Mouse (Mus musculus): ENCODE measurements around the gene Pcgf3. TPM values are rescaled to one million over a fixed set of nuclear protein-coding genes. Genes with fewer than 3 reads are reported as not detected.

The Pcgf3 gene
- polyA plus RNA-seq (2014; fragmentation: Nextera tagmentation; extraction: Ambion mirVana) = 35.2 and 36.2 TPM in 2 replicates

DNA sequence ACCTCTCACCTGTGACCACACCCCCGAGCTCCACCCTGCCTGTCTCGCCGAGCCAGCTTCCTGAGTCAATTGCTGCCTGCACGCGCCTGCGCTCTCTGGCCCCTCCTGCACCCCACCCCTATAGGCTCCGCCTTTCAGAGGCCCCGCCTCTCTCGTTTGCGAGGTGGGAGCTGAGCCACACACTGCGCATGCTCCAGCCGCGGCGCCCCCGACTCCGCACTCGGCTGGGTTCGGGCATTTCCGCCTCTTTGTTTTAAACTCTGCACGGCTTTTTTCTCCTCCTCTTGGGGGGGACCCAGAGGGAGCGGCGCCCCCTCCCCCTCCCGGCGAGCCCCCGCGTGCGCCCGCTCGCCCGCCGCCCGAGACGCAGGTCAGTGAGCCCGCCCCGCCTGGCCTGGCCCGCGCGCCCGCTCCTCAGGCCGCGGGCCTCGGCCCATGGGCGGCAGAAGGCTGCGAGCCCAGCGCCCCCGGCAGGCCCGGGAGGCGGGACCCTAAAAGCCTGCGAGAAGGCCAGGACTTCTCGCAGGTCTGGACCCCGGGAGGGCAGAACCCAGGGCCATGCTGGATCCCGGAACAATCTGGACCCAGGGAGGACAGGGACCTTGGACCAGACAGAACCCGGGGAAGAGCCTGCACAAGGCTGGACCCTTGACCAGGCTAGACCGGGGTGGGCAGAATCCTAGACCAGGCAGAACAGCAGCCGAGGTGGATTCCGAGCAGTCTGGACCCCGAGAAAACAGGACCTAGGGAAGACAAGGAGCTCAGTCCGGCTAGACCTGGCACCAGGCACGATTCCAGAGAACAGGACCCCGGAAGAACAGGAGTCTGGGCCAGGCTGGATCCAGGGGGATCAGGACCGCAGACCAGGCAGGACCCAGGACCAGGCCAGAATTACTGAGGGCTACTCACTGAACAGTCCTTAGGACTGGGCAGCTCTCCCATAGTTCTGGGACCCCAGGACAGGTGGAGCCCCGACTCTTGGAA is at the start of gene Pcgf3:
Pcgf3 (plus strand) TSS at position 151 of the 984 bp plus-strand sequence.
- WGBS = under 1% methylated on average over 62 of the region's 62 CpGs
- Histone ChIP-seq H3K36me3 (ENCODE audit: control insufficient read depth, insufficient read depth, low read length) (no peaks in the 10 kb centered on the region), H3K9ac (ENCODE audit: low read length) (peak within 1 kb of the TSS; percentile 99), H3K4me2 (ENCODE audit: low read depth) (peak within 1 kb of the TSS; percentile 80), H3K4me3 (ENCODE audit: low read depth, low read length) (peak within 1 kb of the TSS; percentile 84), H3K4me1 (ENCODE audit: control insufficient read depth, insufficient read depth, low read length) (peaks cover 25% of the 10 kb centered on the region), H3K27ac (ENCODE audit: low read depth, low read length) (peak within 1 kb of the TSS; percentile 80), H3K27me3 (ENCODE audit: control insufficient read depth, insufficient read depth, low read length) (no peaks in the 10 kb centered on the region), H3K9me3 (ENCODE audit: control insufficient read depth, low read length) (no peaks in the 10 kb centered on the region)
- peak; percentile 97 for DNase-seq (ENCODE audit: low spot score)
- peak; percentile 96 for ATAC-seq (ENCODE audit: insufficient read depth, low FRiP score, low TSS enrichment)

DNA sequence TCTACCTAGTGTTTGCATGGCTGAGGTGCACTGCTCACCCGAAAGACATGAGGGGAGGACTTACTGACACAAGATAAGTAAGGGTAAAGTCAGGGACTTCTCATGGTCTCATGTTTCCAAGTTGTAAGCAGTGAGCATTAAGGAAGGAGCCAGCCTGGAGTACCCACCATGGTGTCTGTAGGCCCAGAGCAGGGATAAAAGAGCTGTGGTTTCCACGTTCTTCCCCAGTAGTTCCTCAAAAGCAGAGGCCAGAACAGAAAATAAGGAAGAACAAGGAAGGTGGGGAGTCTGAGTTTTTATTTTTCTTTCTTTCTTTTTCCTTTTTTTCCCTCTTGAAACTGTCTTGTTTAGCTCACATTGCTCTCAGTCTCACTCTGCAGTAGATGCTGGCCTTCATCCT is 46.3 kb upstream of the Pcgf3 start:
- DNase-seq (ENCODE audit: low spot score) (no peak), ATAC-seq (ENCODE audit: insufficient read depth, low FRiP score, low TSS enrichment) (no peak)
- H3K27me3 ChIP-seq (ENCODE audit: control insufficient read depth, insufficient read depth, low read length) = no peaks in the 10 kb centered on the region
- no peaks in the 10 kb centered on the region for H3K36me3 ChIP-seq (ENCODE audit: control insufficient read depth, insufficient read depth, low read length)
- H3K27ac ChIP-seq (ENCODE audit: low read depth, low read length) = no peak overlapping the region
- 70% methylated on average over 2 of the region's 2 CpGs for WGBS
- no peak overlapping the region for H3K4me2 ChIP-seq (ENCODE audit: low read depth)
- no peak overlapping the region for H3K9ac ChIP-seq (ENCODE audit: low read length)
- no peak overlapping the region for H3K4me3 ChIP-seq (ENCODE audit: low read depth, low read length)
- H3K9me3 ChIP-seq (ENCODE audit: control insufficient read depth, low read length) = no peaks in the 10 kb centered on the region
- H3K4me1 ChIP-seq (ENCODE audit: control insufficient read depth, insufficient read depth, low read length) = no peaks in the 10 kb centered on the region

GRCm38 (mm10) chr5:108422741-108423140 is 38.3 kb upstream of the Pcgf3 start:
- H3K4me3 ChIP-seq (ENCODE audit: low read depth, low read length) = no peak overlapping the region
- no peak overlapping the region for H3K27ac ChIP-seq (ENCODE audit: low read depth, low read length)
- H3K4me1 ChIP-seq (ENCODE audit: control insufficient read depth, insufficient read depth, low read length) = no peaks in the 10 kb centered on the region
- DNase-seq (ENCODE audit: low spot score) (no peak), ATAC-seq (ENCODE audit: insufficient read depth, low FRiP score, low TSS enrichment) (no peak)
- H3K4me2 ChIP-seq (ENCODE audit: low read depth) = no peak overlapping the region
- H3K9me3 ChIP-seq (ENCODE audit: control insufficient read depth, low read length) = no peaks in the 10 kb centered on the region
- H3K27me3 ChIP-seq (ENCODE audit: control insufficient read depth, insufficient read depth, low read length) = no peaks in the 10 kb centered on the region
- H3K9ac ChIP-seq (ENCODE audit: low read length) = no peak overlapping the region
- no peaks in the 10 kb centered on the region for H3K36me3 ChIP-seq (ENCODE audit: control insufficient read depth, insufficient read depth, low read length)
- 87% methylated on average over 3 of the region's 3 CpGs for WGBS

GRCm38 (mm10) chr5:108423427-108423826 is 37.6 kb upstream of the Pcgf3 start:
- ATAC-seq (ENCODE audit: insufficient read depth, low FRiP score, low TSS enrichment) (no peak), DNase-seq (ENCODE audit: low spot score) (no peak)
- H3K9ac ChIP-seq (ENCODE audit: low read length) = no peak overlapping the region
- no peaks in the 10 kb centered on the region for H3K36me3 ChIP-seq (ENCODE audit: control insufficient read depth, insufficient read depth, low read length)
- no peak overlapping the region for H3K4me3 ChIP-seq (ENCODE audit: low read depth, low read length)
- 95% methylated on average over 2 of the region's 2 CpGs for WGBS
- no peaks in the 10 kb centered on the region for H3K4me1 ChIP-seq (ENCODE audit: control insufficient read depth, insufficient read depth, low read length)
- no peak overlapping the region for H3K4me2 ChIP-seq (ENCODE audit: low read depth)
- H3K27me3 ChIP-seq (ENCODE audit: control insufficient read depth, insufficient read depth, low read length) = no peaks in the 10 kb centered on the region
- H3K9me3 ChIP-seq (ENCODE audit: control insufficient read depth, low read length) = no peaks in the 10 kb centered on the region
- H3K27ac ChIP-seq (ENCODE audit: low read depth, low read length) = no peak overlapping the region

DNA sequence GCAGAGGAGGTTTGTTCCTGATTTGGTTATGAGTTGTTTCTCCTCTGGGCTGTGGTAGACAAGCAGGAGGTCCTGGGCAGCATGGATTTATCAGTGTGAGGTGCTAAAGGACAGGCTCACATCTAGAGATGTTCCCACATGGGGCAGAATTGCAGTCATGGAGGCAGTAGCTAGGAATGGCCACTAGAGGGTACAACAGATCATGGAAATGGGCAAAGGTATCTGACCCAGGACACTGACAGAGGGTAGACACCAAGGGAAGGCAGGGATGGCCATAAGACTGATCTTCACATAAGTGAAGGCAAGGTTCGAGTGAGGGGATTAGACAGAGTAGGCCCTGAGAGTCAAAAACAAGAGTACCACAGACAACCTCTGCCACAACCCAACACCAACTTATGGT is 33.8 kb upstream of the Pcgf3 start:
- Histone ChIP-seq H3K4me1 (ENCODE audit: control insufficient read depth, insufficient read depth, low read length) (no peaks in the 10 kb centered on the region), H3K27me3 (ENCODE audit: control insufficient read depth, insufficient read depth, low read length) (no peaks in the 10 kb centered on the region), H3K9ac (ENCODE audit: low read length) (no peak overlapping the region), H3K27ac (ENCODE audit: low read depth, low read length) (no peak overlapping the region), H3K4me2 (ENCODE audit: low read depth) (no peak overlapping the region), H3K4me3 (ENCODE audit: low read depth, low read length) (no peak overlapping the region), H3K9me3 (ENCODE audit: control insufficient read depth, low read length) (no peaks in the 10 kb centered on the region), H3K36me3 (ENCODE audit: control insufficient read depth, insufficient read depth, low read length) (peaks cover 2% of the 10 kb centered on the region; the same call in 1 of the 2 replicates)
- ATAC-seq (ENCODE audit: insufficient read depth, low FRiP score, low TSS enrichment) (peak; percentile 41), DNase-seq (ENCODE audit: low spot score) (peak; percentile 39)
- 71% methylated on average over 1 of the region's 1 CpGs for WGBS

DNA sequence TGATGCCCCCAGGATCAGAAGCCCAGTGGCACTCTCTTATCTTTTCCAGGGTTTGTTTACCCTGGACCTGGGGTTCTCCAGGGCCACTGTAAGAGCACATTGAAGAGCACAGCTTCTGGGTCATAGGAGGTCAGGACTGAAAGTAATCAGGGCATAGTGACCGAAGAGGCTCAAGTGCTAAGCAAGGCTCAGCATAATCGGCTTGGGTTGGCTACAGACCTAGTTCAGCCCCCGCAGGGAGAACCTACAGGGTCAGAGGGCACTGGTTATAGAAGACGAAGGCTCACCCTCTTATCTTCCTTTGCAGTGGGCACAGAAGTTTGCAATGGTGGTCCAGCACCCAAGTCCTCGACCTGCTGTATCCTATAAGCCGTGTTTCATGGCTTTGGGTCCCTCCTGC is 29.8 kb upstream of the Pcgf3 start:
- no peak for DNase-seq (ENCODE audit: low spot score)
- H3K4me3 ChIP-seq (ENCODE audit: low read depth, low read length) = no peak overlapping the region
- ATAC-seq (ENCODE audit: insufficient read depth, low FRiP score, low TSS enrichment) = no peak
- no peaks in the 10 kb centered on the region for H3K9me3 ChIP-seq (ENCODE audit: control insufficient read depth, low read length)
- no peaks in the 10 kb centered on the region for H3K27me3 ChIP-seq (ENCODE audit: control insufficient read depth, insufficient read depth, low read length)
- 92% methylated on average over 6 of the region's 6 CpGs for WGBS
- H3K4me2 ChIP-seq (ENCODE audit: low read depth) = no peak overlapping the region
- H3K4me1 ChIP-seq (ENCODE audit: control insufficient read depth, insufficient read depth, low read length) = peaks cover 6% of the 10 kb centered on the region; the same call in 1 of the 2 replicates
- H3K9ac ChIP-seq (ENCODE audit: low read length) = no peak overlapping the region
- H3K27ac ChIP-seq (ENCODE audit: low read depth, low read length) = no peak overlapping the region
- H3K36me3 ChIP-seq (ENCODE audit: control insufficient read depth, insufficient read depth, low read length) = peaks cover 2% of the 10 kb centered on the region; the same call in 1 of the 2 replicates

- H3K27me3 ChIP-seq (ENCODE audit: control insufficient read depth, insufficient read depth, low read length) = no peaks in the 10 kb centered on the region
- DNase-seq (ENCODE audit: low spot score) = peak; percentile 94
- peak within 1 kb of the TSS; percentile 83 for H3K4me2 ChIP-seq (ENCODE audit: low read depth)
- H3K36me3 ChIP-seq (ENCODE audit: control insufficient read depth, insufficient read depth, low read length) = peaks cover 2% of the 10 kb centered on the region; the same call in 1 of the 2 replicates
- H3K9ac ChIP-seq (ENCODE audit: low read length) = peak within 1 kb of the TSS; percentile 88
- peak within 1 kb of the TSS; percentile 93 for H3K4me3 ChIP-seq (ENCODE audit: low read depth, low read length)
- peak; percentile 87 for ATAC-seq (ENCODE audit: insufficient read depth, low FRiP score, low TSS enrichment)
- no peak within 1 kb of the TSS for H3K27ac ChIP-seq (ENCODE audit: low read depth, low read length)
- under 1% methylated on average over 42 of the region's 42 CpGs for WGBS
- no peaks in the 10 kb centered on the region for H3K9me3 ChIP-seq (ENCODE audit: control insufficient read depth, low read length)
- peaks cover 6% of the 10 kb centered on the region; the same call in 1 of the 2 replicates for H3K4me1 ChIP-seq (ENCODE audit: control insufficient read depth, insufficient read depth, low read length)
Measured at GRCm38 (mm10) chr5:108433804-108434587, 27.0 kb upstream of the Pcgf3 start, which contains the start of gene Atp5k. TSS of gene Atp5k (minus strand) at chr5:108434448.

DNA sequence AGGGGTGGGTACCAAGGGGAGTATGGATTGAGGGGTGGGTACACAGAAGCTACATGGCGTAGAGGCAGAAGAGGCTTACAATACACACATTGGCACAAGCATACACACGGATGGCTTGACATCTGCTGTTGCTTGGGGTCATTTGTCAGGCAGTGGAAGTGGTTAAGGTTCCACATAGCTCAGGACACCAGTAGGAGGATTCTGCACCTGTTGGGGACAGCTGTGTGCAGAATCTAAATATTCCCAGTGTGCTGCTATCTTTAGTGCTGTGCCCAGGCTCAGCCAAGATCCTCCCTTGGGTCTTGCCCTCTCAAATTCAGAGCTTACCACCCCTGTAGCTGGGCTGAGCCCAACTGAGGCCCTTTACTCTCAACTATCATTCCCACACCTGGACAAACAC is 24.9 kb upstream of the Pcgf3 start:
- Histone ChIP-seq H3K4me3 (ENCODE audit: low read depth, low read length) (no peak overlapping the region), H3K4me2 (ENCODE audit: low read depth) (no peak overlapping the region), H3K9me3 (ENCODE audit: control insufficient read depth, low read length) (no peaks in the 10 kb centered on the region), H3K4me1 (ENCODE audit: control insufficient read depth, insufficient read depth, low read length) (peaks cover 6% of the 10 kb centered on the region; the same call in 1 of the 2 replicates), H3K27ac (ENCODE audit: low read depth, low read length) (no peak overlapping the region), H3K27me3 (ENCODE audit: control insufficient read depth, insufficient read depth, low read length) (no peaks in the 10 kb centered on the region), H3K9ac (ENCODE audit: low read length) (no peak overlapping the region), H3K36me3 (ENCODE audit: control insufficient read depth, insufficient read depth, low read length) (no peaks in the 10 kb centered on the region)
- DNase-seq (ENCODE audit: low spot score) (no peak), ATAC-seq (ENCODE audit: insufficient read depth, low FRiP score, low TSS enrichment) (no peak)
- WGBS = 89% methylated on average over 2 of the region's 2 CpGs
